Mouse (Mus musculus) ES-Bruce4 (cell line): ENCODE data around the gene Defb30. TPM values are rescaled to one million over a fixed set of nuclear protein-coding genes. Genes with fewer than 3 reads are reported as not detected.

Source experiments
- H3K27ac ChIP-seq: 2 replicates; pipeline ENCODE4 v1.5.1; 2012; ENCODE audit warnings: low read length, inconsistent platforms; ENCODE audit not compliant: insufficient read depth
- H3K27me3 ChIP-seq: 2 replicates; pipeline ENCODE4 v1.6.1; 2012; ENCODE audit warnings: mild to moderate bottlenecking, low read length, inconsistent platforms; ENCODE audit not compliant: control insufficient read depth, poor library complexity, insufficient read depth, severe bottlenecking
- H3K36me3 ChIP-seq: 2 replicates; pipeline ENCODE4 v1.6.1; 2012; ENCODE audit warnings: inconsistent platforms, mild to moderate bottlenecking, low read length, moderate library complexity; ENCODE audit not compliant: control insufficient read depth, poor library complexity, insufficient read depth, severe bottlenecking
- H3K4me1 ChIP-seq: one replicate; pipeline ENCODE4 v1.8.1; 2011; ENCODE audit warnings: low read length; ENCODE audit not compliant: control insufficient read depth, insufficient read depth
- H3K4me3 ChIP-seq: 2 replicates; pipeline ENCODE4 v1.5.1; 2011; ENCODE audit warnings: low read depth, mild to moderate bottlenecking, low read length
- H3K9ac ChIP-seq: 2 replicates; pipeline ENCODE4 v1.6.1; 2012; ENCODE audit warnings: low read depth, mild to moderate bottlenecking, inconsistent platforms; ENCODE audit not compliant: poor library complexity, severe bottlenecking
- H3K9me3 ChIP-seq: replicated peaks from 2 replicates; pipeline ENCODE4 v1.6.1; 2012; ENCODE audit warnings: mild to moderate bottlenecking, low read length, inconsistent platforms; ENCODE audit not compliant: control insufficient read depth, poor library complexity, insufficient read depth, severe bottlenecking
- CTCF ChIP-seq: IDR thresholded peaks from one replicate; pipeline ENCODE4 v1.8.1; 2011; ENCODE audit warnings: low read depth, low read length
- EP300 ChIP-seq: IDR thresholded peaks from 2 replicates; pipeline ENCODE4 v1.6.1; 2011; ENCODE audit warnings: low read depth, low read length; ENCODE audit not compliant: insufficient read depth
- POLR2A ChIP-seq: IDR thresholded peaks from one replicate; pipeline ENCODE4 v1.8.1; 2011; ENCODE audit warnings: low read length; ENCODE audit not compliant: insufficient read depth
- polyA plus RNA-seq: library from polyadenylated mRNA; stranded (reverse); fragments of >200 nt; gene quantifications from 2 replicates; pipeline ENCODE4 v1.2.4, GENCODE M21; 2011; ENCODE audit warnings: low read depth; ENCODE audit not compliant: missing spikeins, insufficient read depth, insufficient read length

Defb30 gene
- polyA plus RNA-seq, 1 experiment = not detected

- Histone ChIP-seq H3K27me3 (no peaks in the 10 kb centered on the region), H3K4me3 (no peak within 1 kb of the TSS), H3K27ac (no peak within 1 kb of the TSS), H3K36me3 (no peaks in the 10 kb centered on the region), H3K4me1 (no peaks in the 10 kb centered on the region), H3K9me3 (no peaks in the 10 kb centered on the region), H3K9ac (no peak within 1 kb of the TSS)
- TF ChIP-seq POLR2A (no peak), CTCF (no peak), EP300 (no peak)
Measured at GRCm38 (mm10) chr14:63011471-63011870, 38.3 kb downstream of the Defb30 start, which contains the start of gene Defb43. TSS of gene Defb43 (plus strand) at chr14:63011771.

GRCm38 (mm10) chr14:63002588-63002987 is 47.2 kb downstream of the Defb30 start:
- H3K27me3 ChIP-seq = no peaks in the 10 kb centered on the region
- H3K9me3 ChIP-seq = no peaks in the 10 kb centered on the region; the same call in 1 of the 2 replicates
- H3K36me3 ChIP-seq = no peaks in the 10 kb centered on the region
- H3K9ac ChIP-seq = no peak overlapping the region
- no peak overlapping the region for H3K27ac ChIP-seq
- H3K4me3 ChIP-seq = no peak overlapping the region
- TF ChIP-seq POLR2A (no peak), EP300 (no peak), CTCF (no peak)
- no peaks in the 10 kb centered on the region for H3K4me1 ChIP-seq

- H3K36me3 ChIP-seq = no peaks in the 10 kb centered on the region
- no peak overlapping the region for H3K9ac ChIP-seq
- H3K27ac ChIP-seq = no peak overlapping the region
- H3K9me3 ChIP-seq = no peaks in the 10 kb centered on the region; the same call in 1 of the 2 replicates
- H3K4me3 ChIP-seq = no peak overlapping the region
- H3K4me1 ChIP-seq = no peaks in the 10 kb centered on the region
- no peaks in the 10 kb centered on the region for H3K27me3 ChIP-seq
- TF ChIP-seq EP300 = no peak
- TF ChIP-seq POLR2A = no peak
- TF ChIP-seq CTCF = no peak
Measured at GRCm38 (mm10) chr14:62998977-62999376, 50.8 kb downstream of the Defb30 start.

GRCm38 (mm10) chr14:62997777-62998176 is 52.0 kb downstream of the Defb30 start, which contains the start of gene Defb47:
TSS of gene Defb47 (plus strand) at chr14:62998077.
- H3K27ac ChIP-seq = no peak within 1 kb of the TSS

GRCm38 (mm10) chr14:62991849-62992510 is 57.8 kb downstream of the Defb30 start:
- no peaks in the 10 kb centered on the region for H3K36me3 ChIP-seq
- H3K4me3 ChIP-seq = no peak overlapping the region
- no peak overlapping the region for H3K9ac ChIP-seq
- no peaks in the 10 kb centered on the region for H3K27me3 ChIP-seq
- no peak overlapping the region for H3K27ac ChIP-seq
- no peak for TF ChIP-seq EP300
- TF ChIP-seq CTCF = no peak
- no peak for TF ChIP-seq POLR2A
- no peaks in the 10 kb centered on the region for H3K4me1 ChIP-seq
- H3K9me3 ChIP-seq = no peaks in the 10 kb centered on the region

More at GRCm38 (mm10) chr14:62997777-62998176, 52.0 kb downstream of the Defb30 start, which contains the start of gene Defb47:
- H3K9me3 ChIP-seq = no peaks in the 10 kb centered on the region; the same call in 1 of the 2 replicates
- H3K9ac ChIP-seq = no peak within 1 kb of the TSS
- H3K4me1 ChIP-seq = no peaks in the 10 kb centered on the region
- H3K4me3 ChIP-seq = no peak within 1 kb of the TSS
- H3K27me3 ChIP-seq = no peaks in the 10 kb centered on the region
- TF ChIP-seq EP300 (no peak), CTCF (no peak), POLR2A (no peak)
- no peaks in the 10 kb centered on the region for H3K36me3 ChIP-seq

GRCm38 (mm10) chr14:62991271-62991670 is 58.5 kb downstream of the Defb30 start:
- H3K36me3 ChIP-seq = no peaks in the 10 kb centered on the region
- H3K27ac ChIP-seq = no peak overlapping the region
- no peak overlapping the region for H3K4me3 ChIP-seq
- H3K9ac ChIP-seq = no peak overlapping the region
- H3K27me3 ChIP-seq = no peaks in the 10 kb centered on the region
- no peaks in the 10 kb centered on the region for H3K4me1 ChIP-seq
- no peaks in the 10 kb centered on the region for H3K9me3 ChIP-seq
- no peak for TF ChIP-seq CTCF
- TF ChIP-seq EP300 = no peak
- TF ChIP-seq POLR2A = no peak

- H3K27ac ChIP-seq = no peak within 1 kb of the TSS
- no peak within 1 kb of the TSS for H3K4me3 ChIP-seq
- H3K36me3 ChIP-seq = no peaks in the 10 kb centered on the region
- TF ChIP-seq POLR2A (no peak), EP300 (no peak), CTCF (no peak)
- H3K9ac ChIP-seq = no peak within 1 kb of the TSS
- H3K27me3 ChIP-seq = no peaks in the 10 kb centered on the region
- H3K9me3 ChIP-seq = no peaks in the 10 kb centered on the region
- no peaks in the 10 kb centered on the region for H3K4me1 ChIP-seq
Measured at GRCm38 (mm10) chr14:62984410-62984809, 65.3 kb downstream of the Defb30 start, which contains the start of gene Defb48. TSS of gene Defb48 (minus strand) at chr14:62984510.

Other genes with a start within 250 kb of the Defb30 start
- gene Wdfy2, start 212.3 kb downstream of the Defb30 start, polyA plus RNA-seq = 10.8 and 11.2 TPM in 2 replicates
- not detected in 2 replicates for gene Defb48, start 65.5 kb downstream of the Defb30 start, polyA plus RNA-seq
- not detected in 2 replicates for gene Defb47, start 51.9 kb downstream of the Defb30 start, polyA plus RNA-seq
- not detected in 2 replicates for gene Defb43, start 38.2 kb downstream of the Defb30 start, polyA plus RNA-seq
- gene Defb42, start 3.0 kb downstream of the Defb30 start, polyA plus RNA-seq = not detected in 2 replicates